Mouse (Mus musculus) ovary, postnatal 14 days (tissue): ENCODE results near the gene Srpk2.
"Not testable (repeated sequence)": the region's sequence is repeated elsewhere in the genome, so short reads cannot be mapped to it uniquely, and the experiment has no call there.

Source experiments
- DNase-seq: peaks from one replicate; pipeline ENCODE4 v3.0.0; 2022; ENCODE audit warnings: low spot score

Srpk2 gene

DNA sequence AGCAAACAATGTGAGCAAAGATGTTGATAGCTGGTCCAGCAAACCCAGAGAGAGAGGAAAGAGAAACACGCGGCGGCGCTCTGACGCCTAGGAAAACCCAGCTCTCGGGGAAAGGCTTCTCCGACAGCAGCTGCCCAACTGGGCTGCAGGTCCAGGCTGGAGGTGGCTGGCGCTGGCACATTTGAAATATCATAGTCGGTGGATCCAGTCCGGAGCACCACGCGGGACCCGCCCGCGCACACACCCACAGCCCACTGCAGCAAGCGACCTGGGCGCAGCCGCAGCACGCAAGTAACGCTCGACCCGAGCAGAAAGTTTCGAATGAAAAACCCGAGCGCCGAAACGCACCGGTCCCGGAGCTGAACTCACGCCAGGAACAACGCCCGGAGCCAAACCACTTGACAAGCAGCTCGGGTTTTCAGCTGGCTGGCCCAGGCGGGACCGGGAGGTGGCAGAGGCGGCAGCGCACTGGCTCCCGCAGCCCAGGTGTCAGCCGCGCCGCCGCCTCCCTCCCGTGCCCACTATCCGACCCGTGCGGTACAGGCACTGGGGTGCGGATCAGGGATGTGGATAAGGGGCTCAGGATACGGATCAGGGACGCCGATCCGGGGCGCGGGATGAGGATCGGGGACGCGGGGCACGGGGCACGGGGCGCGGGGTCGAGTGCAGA lies 9.5 kb downstream of the Srpk2 start:
- DNase-seq = peak; percentile 42

DNA sequence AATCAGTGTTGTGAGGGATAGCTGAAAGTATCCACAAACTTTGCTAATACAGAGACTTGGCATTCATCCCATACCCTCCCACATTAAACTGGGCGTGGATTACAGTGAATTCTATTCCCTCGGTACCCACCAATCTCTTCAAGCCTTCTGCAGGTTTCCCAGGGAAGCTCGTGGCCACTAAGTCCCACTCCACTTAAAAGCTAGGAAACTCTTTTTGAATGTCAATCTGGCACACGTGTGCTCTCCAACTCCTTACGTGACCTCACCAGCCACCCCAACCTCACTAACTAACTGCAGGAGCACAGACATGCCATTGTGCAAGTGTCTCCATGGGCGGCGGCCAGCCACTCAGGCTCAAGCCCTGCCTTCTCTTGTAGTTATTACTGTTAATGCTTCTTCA lies 12.3 kb downstream of the Srpk2 start:
- DNase-seq = peak; percentile 23

DNA sequence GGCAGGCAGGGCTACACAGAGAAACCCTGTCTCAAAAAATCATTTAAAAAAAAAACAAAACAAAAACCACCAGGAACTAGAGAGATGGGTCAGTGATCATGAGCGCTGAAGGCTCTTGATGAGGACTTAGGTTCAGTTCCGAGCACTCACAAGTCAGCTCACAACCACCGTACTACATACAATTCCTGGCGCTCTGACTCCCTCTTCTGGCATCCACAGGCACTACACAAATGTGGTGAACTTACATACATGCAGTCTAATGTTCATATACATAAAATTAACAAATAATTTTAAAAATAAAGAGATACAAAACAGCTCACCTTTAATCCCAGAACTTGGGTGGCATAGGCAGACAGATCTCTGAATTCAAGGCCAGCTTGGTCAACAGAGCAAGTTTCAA lies 13.5 kb downstream of the Srpk2 start:
- no peak for DNase-seq

DNA sequence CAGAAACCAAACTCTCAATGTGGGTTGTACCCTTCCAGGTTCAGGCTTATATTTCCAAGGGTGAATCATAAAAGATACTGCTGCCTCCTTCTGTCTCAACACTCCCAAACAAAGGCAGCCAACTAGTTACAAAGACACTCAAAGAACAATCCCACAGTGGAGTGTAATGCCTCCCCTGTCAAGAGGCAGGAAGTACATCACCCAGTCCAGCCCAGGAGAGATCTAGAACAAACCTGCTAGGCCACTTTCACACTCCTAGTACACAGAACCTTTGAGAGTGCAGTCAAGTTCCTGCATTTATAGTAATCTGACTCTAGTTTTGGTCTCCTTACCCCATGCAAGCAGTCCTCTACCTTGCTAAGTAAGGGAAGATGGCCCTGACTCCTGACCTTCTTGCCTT lies 18.5 kb downstream of the Srpk2 start:
- no peak for DNase-seq

DNA sequence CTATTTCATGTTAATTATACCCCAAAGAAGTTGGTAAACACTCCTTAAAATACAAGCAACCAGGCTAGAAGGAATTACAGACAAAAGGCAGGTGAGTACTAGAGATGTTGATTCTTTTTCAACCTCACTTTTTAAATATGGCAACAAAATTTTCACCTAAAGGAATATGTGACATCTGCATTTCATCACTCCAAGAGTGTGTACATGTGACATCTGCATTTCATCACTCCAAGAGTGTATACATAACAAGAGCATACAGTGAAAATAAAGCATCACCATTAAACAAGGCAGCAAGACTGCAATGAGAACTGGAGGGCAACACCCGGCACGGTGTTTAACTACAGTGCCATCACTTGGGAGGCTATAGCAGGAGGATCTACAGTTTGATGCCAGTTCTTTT lies 23.2 kb downstream of the Srpk2 start:
- no peak for DNase-seq

DNA sequence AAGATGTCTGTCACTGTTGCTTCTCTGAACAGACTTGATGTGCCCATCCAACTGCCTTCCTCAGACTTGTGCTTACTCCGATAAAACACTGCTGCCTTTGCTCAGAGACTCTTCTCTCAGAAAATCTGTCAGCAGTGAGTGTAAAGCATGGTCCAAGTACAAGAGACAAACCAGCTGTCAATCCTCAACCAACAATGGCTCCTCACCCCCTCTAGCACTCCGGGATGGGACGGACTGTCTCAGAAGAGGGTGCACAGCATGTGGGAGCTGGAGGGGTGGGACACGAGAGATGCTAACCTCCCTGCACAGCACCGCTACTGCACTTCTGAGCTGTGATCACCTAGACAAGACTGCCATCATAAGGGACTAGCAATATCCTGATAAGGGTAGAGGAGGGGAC lies 26.4 kb downstream of the Srpk2 start:
- no peak for DNase-seq

DNA sequence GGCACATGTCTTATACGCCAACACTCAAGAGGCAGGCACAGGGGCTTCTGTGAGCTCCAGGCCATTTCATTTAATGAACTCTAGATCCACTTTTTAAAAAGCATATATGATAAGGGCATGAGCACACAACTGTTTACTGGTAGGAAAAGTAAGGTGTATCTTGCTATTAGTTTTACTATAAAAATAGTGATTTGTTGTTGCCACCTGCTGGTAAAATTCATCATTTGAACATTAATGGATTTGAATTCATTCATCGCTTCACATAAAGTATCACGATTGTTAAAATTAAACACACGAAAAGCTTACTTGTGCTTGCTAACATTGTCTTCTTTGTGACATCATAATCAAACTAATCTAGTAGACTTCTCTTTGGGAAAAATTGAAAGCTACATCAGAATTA lies 27.8 kb downstream of the Srpk2 start:
- DNase-seq = no peak

DNA sequence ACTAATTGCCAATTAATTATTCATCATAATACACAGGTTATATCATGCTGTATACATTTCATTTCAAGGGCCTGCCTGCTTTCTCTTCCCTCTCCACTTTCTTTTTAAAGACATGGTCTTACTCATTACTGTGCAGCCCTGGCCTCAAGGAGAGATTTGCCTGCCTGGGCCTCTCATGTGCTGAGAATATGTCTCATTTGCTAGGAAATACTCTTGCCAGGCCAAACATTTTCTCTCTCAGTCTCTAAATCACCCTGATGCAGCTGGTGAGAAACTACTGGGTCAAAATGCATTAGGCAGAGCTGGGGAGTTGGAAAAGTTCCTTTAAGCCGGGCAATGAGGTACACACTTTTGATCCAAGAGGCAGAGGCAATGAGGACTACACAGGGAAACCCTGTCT lies 29.4 kb downstream of the Srpk2 start:
- DNase-seq = no peak

DNA sequence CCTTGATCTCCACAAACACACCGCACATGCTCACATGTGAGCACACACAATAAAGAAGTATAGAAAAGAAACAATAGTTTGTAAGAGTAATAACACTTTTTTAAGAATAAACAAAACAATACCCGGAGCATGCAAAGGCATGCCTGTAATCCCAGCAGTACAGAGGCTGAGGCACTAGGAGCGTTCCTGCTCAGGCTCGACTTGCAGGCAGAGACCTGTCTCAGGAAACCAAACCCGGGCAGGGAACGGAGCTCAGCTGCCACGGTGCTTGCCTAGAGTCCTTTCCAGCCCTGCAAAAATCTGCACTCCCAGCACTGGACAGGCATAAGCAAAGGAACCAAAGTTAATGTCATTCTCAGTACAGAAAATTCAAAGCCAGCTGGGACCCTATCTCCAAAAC lies 32.1 kb downstream of the Srpk2 start:
- DNase-seq = no peak

DNA sequence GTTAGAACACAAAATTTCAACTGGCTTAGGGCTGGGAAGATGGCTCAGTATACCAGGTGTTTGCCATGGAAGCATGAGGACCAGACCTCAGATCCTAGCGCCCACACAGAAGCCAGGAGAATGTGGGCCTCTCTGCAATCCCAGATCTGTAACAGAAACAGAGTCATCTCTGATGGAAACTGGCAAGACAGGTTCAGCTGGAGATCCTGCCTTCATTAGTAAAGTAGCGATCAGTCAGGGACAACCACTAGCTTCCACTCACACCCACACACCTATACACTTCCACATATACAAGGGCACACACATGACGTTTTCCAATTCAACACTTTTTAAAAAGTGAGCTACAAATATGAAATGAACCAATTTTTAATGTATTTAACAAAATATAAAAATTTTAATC lies 32.6 kb downstream of the Srpk2 start:
- no peak for DNase-seq

DNA sequence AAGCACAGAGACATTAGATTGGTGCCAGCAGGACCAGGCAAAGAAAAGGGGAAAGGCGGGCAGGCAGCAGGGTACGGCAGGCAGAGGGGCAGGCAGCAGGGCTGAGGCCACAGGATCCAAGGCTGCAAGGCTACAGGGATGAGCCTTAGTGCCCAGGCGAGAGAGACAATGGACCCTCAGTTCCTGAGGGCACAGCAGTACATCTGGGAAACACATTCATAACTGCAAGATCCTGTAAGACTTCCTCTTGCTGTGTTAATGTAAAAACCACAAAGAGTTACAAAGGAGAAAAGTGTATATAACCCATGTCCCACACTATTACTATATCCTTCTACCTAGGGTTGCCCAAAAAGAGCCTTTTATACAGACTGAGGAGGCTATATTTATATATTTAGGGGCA lies 33.9 kb downstream of the Srpk2 start:
- DNase-seq = no peak

DNA sequence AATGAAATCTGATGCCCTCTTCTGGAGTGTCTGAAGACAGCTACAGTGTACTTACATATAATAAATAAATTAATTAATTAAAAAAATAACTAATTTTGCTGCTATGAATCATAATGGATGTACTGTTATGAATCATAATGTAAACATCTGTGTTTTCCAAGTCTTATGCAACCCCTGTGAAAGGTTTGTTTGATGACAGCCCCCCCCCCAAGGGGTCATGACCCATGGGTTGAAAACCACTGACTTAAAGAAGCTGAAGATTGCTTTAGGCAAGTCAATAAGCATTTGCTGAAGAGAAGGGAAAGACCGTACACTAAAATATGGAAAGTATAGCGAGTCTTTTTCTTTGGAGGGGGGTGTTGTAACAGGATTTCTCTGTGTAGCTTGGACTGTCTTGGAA lies 35.2 kb downstream of the Srpk2 start:
- DNase-seq = no peak

DNA sequence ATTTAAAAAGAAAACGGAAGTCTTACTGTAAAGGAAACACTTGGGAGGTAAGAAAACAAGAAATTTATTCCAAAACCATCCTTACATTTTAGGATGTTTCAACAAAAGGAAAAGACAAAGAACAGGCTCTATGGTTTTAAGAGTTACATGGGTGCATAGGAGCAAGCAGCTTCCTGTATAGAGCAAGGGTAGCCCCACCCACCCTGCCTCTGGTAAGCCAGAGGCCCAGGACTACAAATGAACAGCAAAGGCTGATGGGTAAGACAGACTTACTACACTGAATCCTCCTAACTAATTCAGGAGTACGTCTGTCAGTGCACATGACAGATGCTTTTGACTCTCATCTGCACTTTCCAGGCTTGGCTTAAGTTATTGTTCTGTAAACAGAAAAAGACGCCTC lies 38.7 kb downstream of the Srpk2 start:
- no peak for DNase-seq

DNA sequence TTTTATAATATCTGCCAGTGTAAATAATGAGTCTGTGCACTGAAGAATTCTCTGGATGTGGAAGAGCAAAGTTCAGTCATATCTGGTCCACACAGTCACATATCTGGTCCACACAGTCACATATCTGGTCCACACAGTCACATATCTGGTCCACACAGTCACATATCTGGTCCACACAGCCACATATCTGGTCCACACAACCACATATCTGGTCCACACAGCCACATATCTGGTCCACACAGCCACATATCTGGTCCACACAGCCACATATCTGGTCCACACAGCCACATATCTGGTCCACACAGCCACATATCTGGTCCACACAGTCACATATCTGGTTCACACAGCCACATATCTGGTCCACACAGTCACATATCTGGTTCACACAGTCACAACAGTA lies 45.2 kb downstream of the Srpk2 start:
- DNase-seq = not testable (repeated sequence)

DNA sequence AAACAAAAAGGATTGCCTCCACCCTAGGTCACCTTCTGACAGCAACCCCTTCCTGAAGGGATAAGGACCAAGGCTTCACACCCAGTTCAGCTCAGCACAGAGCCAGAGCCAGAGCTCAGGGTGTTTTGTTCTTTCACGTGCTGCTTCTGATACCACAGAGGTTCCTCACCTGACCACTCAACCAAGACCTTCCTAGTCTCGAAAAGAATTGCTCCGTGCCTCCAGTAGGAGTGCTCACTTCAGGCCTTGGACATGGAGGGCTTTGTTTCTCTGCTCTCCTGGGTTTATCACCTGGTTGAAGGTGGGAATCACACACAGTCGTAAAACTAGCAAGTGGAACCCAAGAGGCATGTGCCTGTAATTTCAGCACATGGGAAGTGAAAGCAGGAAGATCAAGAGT lies 46.4 kb downstream of the Srpk2 start:
- DNase-seq = no peak

DNA sequence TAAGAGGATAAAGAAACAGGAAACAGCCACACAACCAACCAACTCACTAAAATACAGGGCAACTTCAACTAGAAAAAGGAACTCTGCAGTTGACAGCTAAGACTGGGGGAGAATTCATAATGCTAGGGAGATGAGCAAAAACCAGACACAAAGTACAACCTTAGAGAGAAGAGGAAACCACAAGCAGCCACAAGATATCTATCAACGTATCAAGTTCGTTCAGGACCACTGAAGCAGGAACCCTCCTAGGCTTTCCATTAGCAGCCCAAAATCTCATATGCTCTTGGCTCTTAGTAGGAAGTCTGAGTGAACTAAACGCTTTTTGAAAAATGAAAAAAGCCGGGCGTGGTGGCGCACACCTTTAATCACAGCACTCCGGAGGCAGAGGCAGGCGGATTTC lies 47.1 kb downstream of the Srpk2 start:
- DNase-seq = no peak

DNA sequence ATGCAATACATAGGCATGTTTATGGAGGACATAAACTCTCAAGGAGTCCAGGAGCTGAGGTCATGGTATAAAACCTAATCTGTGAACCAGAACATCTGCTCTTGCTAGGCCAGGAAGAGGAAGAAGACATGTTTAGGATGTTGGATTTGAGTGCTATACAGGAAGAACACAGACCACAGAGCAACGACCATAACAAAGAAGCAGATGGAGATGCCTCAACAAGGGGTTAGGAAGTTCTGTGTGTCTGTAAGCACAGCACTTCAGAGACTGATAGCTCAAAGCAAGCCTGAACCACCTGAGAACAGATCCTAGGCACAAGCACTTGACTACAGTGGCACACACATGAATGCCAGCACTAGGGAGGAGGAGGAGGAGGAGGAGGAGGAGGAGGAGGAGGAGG lies 52.9 kb downstream of the Srpk2 start:
- no peak for DNase-seq

DNA sequence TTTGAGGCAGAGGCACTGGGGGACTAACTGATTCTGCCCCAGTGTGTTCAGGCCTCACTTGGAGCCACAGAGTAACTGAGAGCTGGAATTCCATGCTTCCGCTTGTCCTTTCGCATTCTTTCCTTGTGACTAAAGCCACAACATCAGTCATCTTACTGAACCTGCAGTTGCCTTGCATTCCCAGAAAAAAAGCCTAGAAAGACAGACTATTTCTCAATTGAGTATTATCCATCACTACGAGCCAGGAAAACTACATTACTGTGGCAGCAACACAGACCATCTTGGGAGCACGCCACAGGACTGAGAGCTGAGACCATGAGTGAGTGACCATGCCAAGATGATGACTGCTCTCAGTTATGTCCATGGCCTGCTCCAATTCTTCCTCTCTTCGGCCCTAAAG lies 57.2 kb downstream of the Srpk2 start:
- DNase-seq = no peak

DNA sequence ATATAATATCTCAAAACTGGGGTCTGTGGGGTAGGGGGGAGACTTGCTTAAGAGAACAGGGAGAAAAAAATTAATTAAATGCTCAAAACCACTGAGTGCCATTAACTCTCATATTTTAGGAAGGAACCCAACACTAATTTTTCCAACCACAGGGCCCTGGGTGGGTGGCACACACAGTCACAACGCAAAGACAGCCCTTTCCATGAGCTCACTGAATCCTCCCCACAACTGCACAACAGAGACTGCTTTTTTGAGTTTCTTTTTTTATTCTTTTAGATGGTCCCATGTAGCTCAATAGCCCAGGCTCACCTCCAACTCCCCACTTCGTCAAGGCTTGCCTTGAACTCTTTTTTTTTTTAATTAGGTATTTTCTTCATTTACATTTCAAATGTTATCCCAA lies 58.2 kb downstream of the Srpk2 start:
- DNase-seq = no peak

DNA sequence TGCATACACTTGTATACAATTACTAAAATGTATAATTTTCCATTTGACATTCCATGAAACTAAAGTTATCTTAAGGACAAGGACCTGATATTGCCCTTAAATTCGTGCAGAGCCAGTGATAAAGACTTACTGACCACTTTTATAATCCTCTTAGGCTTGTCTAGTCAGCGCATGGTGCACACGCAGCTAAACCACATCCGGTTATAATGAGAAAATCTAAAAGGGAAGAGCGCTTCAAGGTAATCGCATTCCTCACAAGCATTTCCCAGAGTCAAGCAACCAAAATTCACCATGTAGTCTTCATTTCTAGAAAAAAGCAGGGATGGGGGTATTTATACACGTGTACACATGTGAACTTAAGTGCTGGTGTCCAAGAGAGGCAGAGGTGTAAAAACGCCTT lies 63.8 kb downstream of the Srpk2 start:
- DNase-seq = no peak

DNA sequence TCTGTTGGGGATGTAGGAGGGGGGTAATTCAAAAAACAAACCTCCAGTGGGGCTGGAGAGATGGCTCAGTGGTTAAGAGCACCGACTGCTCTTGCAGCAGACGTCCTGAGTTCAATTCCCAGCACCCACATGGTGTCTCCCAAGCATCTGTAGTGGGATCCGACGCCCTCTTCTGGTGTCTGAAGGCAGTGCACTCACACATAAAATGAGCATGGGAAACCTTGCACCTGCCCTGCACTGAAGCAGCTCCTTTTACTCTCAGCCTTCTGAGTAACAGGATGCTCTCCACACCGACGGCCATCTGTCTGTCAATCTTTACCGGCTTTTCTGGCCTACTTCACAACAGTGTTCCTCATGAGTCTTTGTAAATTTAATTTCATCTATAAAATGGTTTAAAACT lies 65.8 kb downstream of the Srpk2 start:
- DNase-seq = no peak

DNA sequence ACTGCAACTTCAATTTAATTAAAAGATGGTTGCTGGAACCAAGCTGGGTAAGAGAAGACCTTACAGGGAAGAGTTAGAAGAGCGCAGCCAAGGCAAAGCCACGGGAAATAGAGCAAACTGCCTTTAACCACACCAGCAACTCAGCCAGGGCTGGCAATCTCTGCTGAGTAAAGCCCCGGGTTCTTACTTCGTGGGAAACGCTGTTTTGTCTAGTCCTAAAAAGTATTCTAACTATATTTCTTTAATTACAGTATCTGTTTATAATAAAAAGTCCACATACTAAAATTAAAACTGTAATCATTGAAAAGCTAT lies 67.4 kb downstream of the Srpk2 start:
- no peak for DNase-seq

DNA sequence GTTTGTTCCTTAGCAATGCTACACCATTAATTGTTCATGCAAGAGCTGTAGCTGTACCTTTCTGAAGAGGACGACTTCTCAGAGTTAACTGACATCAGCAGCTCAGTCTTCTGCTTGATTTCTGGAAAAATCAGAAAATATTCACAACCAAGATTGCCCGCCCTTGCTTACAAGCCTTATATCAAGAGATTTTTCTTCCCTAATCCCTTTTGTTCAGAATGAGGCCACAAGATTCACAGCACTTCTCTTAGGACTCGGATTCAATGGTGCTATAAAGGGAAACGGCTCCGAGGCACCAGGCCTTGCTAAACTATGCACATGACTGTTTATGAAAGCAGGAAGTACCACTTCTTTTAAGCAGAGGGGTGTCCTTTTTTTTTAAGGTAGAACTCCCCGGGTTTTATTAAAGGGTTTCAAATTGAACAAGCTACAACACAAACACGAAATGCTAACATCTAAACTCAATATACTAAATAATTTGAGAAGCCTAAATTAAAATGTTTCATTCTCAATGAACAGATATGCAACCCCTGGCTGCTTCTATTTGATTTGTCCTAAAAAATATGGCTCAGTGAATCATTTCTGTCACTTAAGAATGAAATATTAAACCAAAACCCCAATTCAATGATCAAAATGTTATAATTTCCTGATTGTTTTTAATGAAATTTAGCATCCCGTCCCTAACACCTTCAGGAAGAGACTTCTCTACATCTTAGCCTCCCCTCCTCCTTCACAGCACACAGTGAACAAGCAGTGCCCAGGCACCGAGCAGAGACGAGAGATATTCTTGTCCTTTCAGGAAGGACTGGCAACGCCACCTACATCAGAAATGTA lies 67.9 kb downstream of the Srpk2 start:
- peak; percentile 21 for DNase-seq

DNA sequence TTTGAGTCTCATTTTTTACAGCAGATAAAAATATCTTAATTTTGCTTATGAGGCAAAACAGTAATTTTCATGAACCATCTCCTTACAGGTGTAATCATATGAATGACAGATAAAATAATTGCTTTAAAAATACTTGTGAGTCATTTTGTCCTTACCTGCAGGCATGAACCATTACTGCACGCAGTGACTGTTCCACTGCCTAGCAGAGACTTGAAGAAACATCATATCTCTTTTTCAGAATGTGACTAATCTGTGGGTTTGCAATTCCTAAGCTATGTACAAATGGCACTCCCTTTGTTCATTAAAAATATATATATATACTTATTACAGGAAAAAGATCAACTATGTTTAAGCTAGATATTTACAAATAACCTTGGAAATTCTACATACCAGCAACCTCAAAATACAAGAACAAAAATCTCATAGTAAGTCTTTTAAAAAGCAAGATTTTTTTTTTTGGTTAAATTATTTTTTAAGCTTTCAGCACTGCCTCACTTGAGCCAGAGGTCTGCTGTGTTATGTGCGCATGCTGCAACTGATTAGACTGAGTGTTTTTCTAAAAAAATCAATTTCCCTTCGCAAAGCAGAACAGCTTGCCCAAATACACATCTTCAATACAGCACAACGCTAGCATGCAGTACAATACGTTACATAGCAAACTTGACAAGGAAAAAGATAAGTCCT lies 68.7 kb downstream of the Srpk2 start:
- no peak for DNase-seq
